Mouse (Mus musculus): ENCODE data around the gene Zswim3. TPM values are rescaled to one million over a fixed set of nuclear protein-coding genes. Genes with fewer than 3 reads are reported as not detected.
A peak's percentile ranks its signal among the peaks of the same experiment; 100 is the strongest.

The Zswim3 gene
- polyA plus RNA-seq, 1 experiment from 2014 or later = 8.5 TPM

- 88% methylated on average over 5 of the region's 5 CpGs for WGBS
- no peak overlapping the region for H3K9ac ChIP-seq (replicated peaks)
- no peak for ATAC-seq (ENCODE audit: insufficient number of reproducible peaks, insufficient read depth, low FRiP score, low TSS enrichment, low read depth)
Observed at GRCm38 (mm10) chr2:164815348-164815747, 10.4 kb downstream of the Zswim3 start.

GRCm38 (mm10) chr2:164815821-164816220, 10.9 kb downstream of the Zswim3 start:
- Histone ChIP-seq H3K36me3 (peaks cover 11% of the 10 kb centered on the region), H3K4me2 (no peak overlapping the region), H3K27ac (no peak overlapping the region), H3K4me3 (replicated peaks) (no peak overlapping the region), H3K4me1 (replicated peaks) (no peaks in the 10 kb centered on the region), H3K27me3 (no peaks in the 10 kb centered on the region), H3K9me3 (no peaks in the 10 kb centered on the region), H3K9ac (replicated peaks) (no peak overlapping the region)
- no peak for ATAC-seq (ENCODE audit: insufficient number of reproducible peaks, insufficient read depth, low FRiP score, low TSS enrichment, low read depth)
- WGBS = 94% methylated on average over 8 of the region's 8 CpGs

More at GRCm38 (mm10) chr2:164815348-164815747, 10.4 kb downstream of the Zswim3 start:
- H3K9me3 ChIP-seq = no peaks in the 10 kb centered on the region
- H3K27me3 ChIP-seq = no peaks in the 10 kb centered on the region
- no peak overlapping the region for H3K4me3 ChIP-seq (replicated peaks)
- no peaks in the 10 kb centered on the region for H3K4me1 ChIP-seq (replicated peaks)
- no peak overlapping the region for H3K4me2 ChIP-seq
- no peak overlapping the region for H3K27ac ChIP-seq
- peaks cover 7% of the 10 kb centered on the region; the same call in 1 of the 2 replicates for H3K36me3 ChIP-seq

- no peaks in the 10 kb centered on the region for H3K9me3 ChIP-seq
- H3K9ac ChIP-seq (replicated peaks) = no peak overlapping the region
- H3K27me3 ChIP-seq = no peaks in the 10 kb centered on the region
- no peak for ATAC-seq (ENCODE audit: insufficient number of reproducible peaks, insufficient read depth, low FRiP score, low TSS enrichment, low read depth)
- no peak overlapping the region for H3K4me3 ChIP-seq (replicated peaks)
- H3K4me2 ChIP-seq = no peak overlapping the region
- 89% methylated on average over 6 of the region's 6 CpGs for WGBS
- no peak overlapping the region for H3K27ac ChIP-seq
- peaks cover 3% of the 10 kb centered on the region; the same call in 1 of the 2 replicates for H3K4me1 ChIP-seq (replicated peaks)
- peaks cover 17% of the 10 kb centered on the region for H3K36me3 ChIP-seq
Observed at GRCm38 (mm10) chr2:164817206-164817605, 12.3 kb downstream of the Zswim3 start.

GRCm38 (mm10) chr2:164817703-164818102, 12.8 kb downstream of the Zswim3 start:
- WGBS = 73% methylated on average over 5 of the region's 5 CpGs
- Histone ChIP-seq H3K4me2 (no peak overlapping the region), H3K4me3 (replicated peaks) (no peak overlapping the region), H3K27ac (no peak overlapping the region), H3K4me1 (replicated peaks) (peaks cover 8% of the 10 kb centered on the region; the same call in 1 of the 2 replicates), H3K9me3 (no peaks in the 10 kb centered on the region), H3K36me3 (peaks cover 17% of the 10 kb centered on the region), H3K9ac (replicated peaks) (no peak overlapping the region), H3K27me3 (no peaks in the 10 kb centered on the region)
- no peak for ATAC-seq (ENCODE audit: insufficient number of reproducible peaks, insufficient read depth, low FRiP score, low TSS enrichment, low read depth)

- WGBS = 82% methylated on average over 6 of the region's 6 CpGs
- Histone ChIP-seq H3K36me3 (peaks cover 33% of the 10 kb centered on the region), H3K4me3 (replicated peaks) (no peak overlapping the region), H3K27ac (no peak overlapping the region), H3K4me1 (replicated peaks) (peaks cover 17% of the 10 kb centered on the region; the same call in 1 of the 2 replicates), H3K9me3 (no peaks in the 10 kb centered on the region), H3K27me3 (no peaks in the 10 kb centered on the region), H3K4me2 (no peak overlapping the region), H3K9ac (replicated peaks) (no peak overlapping the region)
- ATAC-seq (ENCODE audit: insufficient number of reproducible peaks, insufficient read depth, low FRiP score, low TSS enrichment, low read depth) = no peak
Observed at GRCm38 (mm10) chr2:164821060-164821459, 16.2 kb downstream of the Zswim3 start.

- Histone ChIP-seq H3K4me2 (peak within 1 kb of the TSS; percentile 62), H3K27me3 (no peaks in the 10 kb centered on the region), H3K9me3 (no peaks in the 10 kb centered on the region), H3K36me3 (peaks cover 49% of the 10 kb centered on the region), H3K4me1 (replicated peaks) (peaks cover 17% of the 10 kb centered on the region; the same call in 1 of the 2 replicates), H3K27ac (peak within 1 kb of the TSS; percentile 73; the same call in 1 of the 2 replicates), H3K9ac (replicated peaks) (peak within 1 kb of the TSS; percentile 69), H3K4me3 (replicated peaks) (peak within 1 kb of the TSS; percentile 72)
- WGBS = 2% methylated on average over 32 of the region's 32 CpGs
- peak; percentile 99 for ATAC-seq (ENCODE audit: insufficient number of reproducible peaks, insufficient read depth, low FRiP score, low TSS enrichment, low read depth)
Observed at GRCm38 (mm10) chr2:164822636-164823165, 17.8 kb downstream of the Zswim3 start, which contains the start of gene Zswim1. Zswim1 (plus strand) TSS chr2:164822686.

- H3K36me3 ChIP-seq = peaks cover 54% of the 10 kb centered on the region
- H3K27me3 ChIP-seq = no peaks in the 10 kb centered on the region
- H3K9me3 ChIP-seq = no peaks in the 10 kb centered on the region
- H3K9ac ChIP-seq (replicated peaks) = peak overlapping the region; percentile 69
- ATAC-seq (ENCODE audit: insufficient number of reproducible peaks, insufficient read depth, low FRiP score, low TSS enrichment, low read depth) = peak; percentile 50
- peaks cover 17% of the 10 kb centered on the region; the same call in 1 of the 2 replicates for H3K4me1 ChIP-seq (replicated peaks)
- 2% methylated on average over 10 of the region's 10 CpGs for WGBS
- peak overlapping the region; percentile 62 for H3K4me2 ChIP-seq
- peak overlapping the region; percentile 73; the same call in 1 of the 2 replicates for H3K27ac ChIP-seq
- H3K4me3 ChIP-seq (replicated peaks) = peak overlapping the region; percentile 72
Observed at GRCm38 (mm10) chr2:164823181-164823585, 18.3 kb downstream of the Zswim3 start.

GRCm38 (mm10) chr2:164823969-164824368, 19.1 kb downstream of the Zswim3 start:
- Histone ChIP-seq H3K4me3 (replicated peaks) (no peak overlapping the region), H3K27me3 (no peaks in the 10 kb centered on the region), H3K36me3 (peaks cover 60% of the 10 kb centered on the region), H3K4me2 (no peak overlapping the region; the same call in 1 of the 2 replicates), H3K4me1 (replicated peaks) (peaks cover 17% of the 10 kb centered on the region; the same call in 1 of the 2 replicates), H3K27ac (no peak overlapping the region), H3K9ac (replicated peaks) (no peak overlapping the region), H3K9me3 (no peaks in the 10 kb centered on the region)
- no peak for ATAC-seq (ENCODE audit: insufficient number of reproducible peaks, insufficient read depth, low FRiP score, low TSS enrichment, low read depth)
- 94% methylated on average over 4 of the region's 4 CpGs for WGBS

GRCm38 (mm10) chr2:164825521-164825920, 20.6 kb downstream of the Zswim3 start:
- Histone ChIP-seq H3K36me3 (peaks cover 54% of the 10 kb centered on the region), H3K27me3 (no peaks in the 10 kb centered on the region), H3K4me3 (replicated peaks) (no peak overlapping the region), H3K27ac (no peak overlapping the region), H3K9ac (replicated peaks) (no peak overlapping the region), H3K4me1 (replicated peaks) (peaks cover 17% of the 10 kb centered on the region; the same call in 1 of the 2 replicates), H3K9me3 (no peaks in the 10 kb centered on the region), H3K4me2 (no peak overlapping the region)
- ATAC-seq (ENCODE audit: insufficient number of reproducible peaks, insufficient read depth, low FRiP score, low TSS enrichment, low read depth) = no peak
- WGBS = 96% methylated on average over 17 of the region's 17 CpGs

GRCm38 (mm10) chr2:164827146-164827850, 22.4 kb downstream of the Zswim3 start:
- Histone ChIP-seq H3K4me3 (replicated peaks) (no peak overlapping the region), H3K4me1 (replicated peaks) (peaks cover 13% of the 10 kb centered on the region; the same call in 1 of the 2 replicates), H3K9ac (replicated peaks) (no peak overlapping the region), H3K27ac (no peak overlapping the region), H3K9me3 (no peaks in the 10 kb centered on the region), H3K27me3 (no peaks in the 10 kb centered on the region), H3K36me3 (peaks cover 45% of the 10 kb centered on the region), H3K4me2 (no peak overlapping the region)
- WGBS = 87% methylated on average over 16 of the region's 16 CpGs
- ATAC-seq (ENCODE audit: insufficient number of reproducible peaks, insufficient read depth, low FRiP score, low TSS enrichment, low read depth) = no peak

- no peak for ATAC-seq (ENCODE audit: insufficient number of reproducible peaks, insufficient read depth, low FRiP score, low TSS enrichment, low read depth)
- H3K4me3 ChIP-seq (replicated peaks) = no peak within 1 kb of the TSS
- no peak within 1 kb of the TSS for H3K27ac ChIP-seq
- no peak within 1 kb of the TSS for H3K9ac ChIP-seq (replicated peaks)
- 91% methylated on average over 6 of the region's 6 CpGs for WGBS
- no peaks in the 10 kb centered on the region for H3K9me3 ChIP-seq
- H3K27me3 ChIP-seq = no peaks in the 10 kb centered on the region
- H3K4me2 ChIP-seq = no peak within 1 kb of the TSS
- H3K36me3 ChIP-seq = peaks cover 45% of the 10 kb centered on the region
- peaks cover 14% of the 10 kb centered on the region; the same call in 1 of the 2 replicates for H3K4me1 ChIP-seq (replicated peaks)
Observed at GRCm38 (mm10) chr2:164828437-164828836, 23.5 kb downstream of the Zswim3 start, which contains the start of gene Spata25. Spata25 (minus strand) TSS chr2:164828537.

Measured in limb, embryonic 12.5 days (tissue).